Mouse (Mus musculus): ENCODE measurements around the gene Tubb4b. TPM values are rescaled to one million over a fixed set of nuclear protein-coding genes. Genes with fewer than 3 reads are reported as not detected.
"Not testable (repeated sequence)": the region's sequence is repeated elsewhere in the genome, so short reads cannot be mapped to it uniquely, and the experiment has no call there.

The Tubb4b gene
- polyA plus RNA-seq, 1 experiment from 2014 or later = 528 TPM

- ATAC-seq (ENCODE audit: insufficient read depth, low FRiP score, low TSS enrichment) (no peak), DNase-seq (ENCODE audit: low spot score) (no peak)
- WGBS = 64% methylated on average over 3 of the region's 3 CpGs
- no peaks in the 10 kb centered on the region for H3K9me3 ChIP-seq (ENCODE audit: control insufficient read depth, low read length)
- H3K36me3 ChIP-seq (ENCODE audit: control insufficient read depth, insufficient read depth, low read length) = no peaks in the 10 kb centered on the region
- peaks cover 14% of the 10 kb centered on the region; the same call in 1 of the 2 replicates for H3K4me1 ChIP-seq (ENCODE audit: control insufficient read depth, insufficient read depth, low read length)
- H3K27me3 ChIP-seq (ENCODE audit: control insufficient read depth, insufficient read depth, low read length) = peaks cover 15% of the 10 kb centered on the region
- H3K4me3 ChIP-seq (ENCODE audit: low read depth, low read length) = no peak overlapping the region
- no peak overlapping the region for H3K4me2 ChIP-seq (ENCODE audit: low read depth)
- no peak overlapping the region for H3K27ac ChIP-seq (ENCODE audit: low read depth, low read length)
- H3K9ac ChIP-seq (ENCODE audit: low read length) = no peak overlapping the region
Measured at GRCm38 (mm10) chr2:25264851-25265250, 40.3 kb upstream of the Tubb4b start.

DNA sequence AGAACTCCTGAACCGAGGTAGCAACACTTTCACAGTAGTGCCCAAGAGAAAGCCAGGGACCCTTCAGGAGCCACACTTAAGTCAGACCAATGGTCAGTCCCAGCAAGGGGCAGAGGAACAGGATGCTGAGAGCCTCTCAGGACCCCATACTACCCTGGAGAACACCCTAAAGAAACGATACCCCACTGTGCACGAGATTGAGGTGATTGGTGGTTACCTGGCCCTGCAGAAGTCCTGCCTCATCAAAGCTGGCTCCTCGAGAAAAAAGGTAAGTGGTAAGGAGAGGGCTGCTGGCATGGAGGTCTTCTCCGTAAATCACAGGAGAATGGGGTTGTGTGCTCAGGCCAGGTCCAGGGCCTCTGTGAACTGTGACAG lies 39.8 kb upstream of the Tubb4b start:
- Histone ChIP-seq H3K4me1 (ENCODE audit: control insufficient read depth, insufficient read depth, low read length) (peaks cover 14% of the 10 kb centered on the region; the same call in 1 of the 2 replicates), H3K4me3 (ENCODE audit: low read depth, low read length) (0 out of 2 replicates have a peak overlapping the region, but pooled peaks have one; percentile 79), H3K4me2 (ENCODE audit: low read depth) (peak overlapping the region; percentile 98; the same call in 1 of the 2 replicates), H3K36me3 (ENCODE audit: control insufficient read depth, insufficient read depth, low read length) (no peaks in the 10 kb centered on the region), H3K9me3 (ENCODE audit: control insufficient read depth, low read length) (no peaks in the 10 kb centered on the region), H3K27ac (ENCODE audit: low read depth, low read length) (no peak overlapping the region), H3K9ac (ENCODE audit: low read length) (no peak overlapping the region), H3K27me3 (ENCODE audit: control insufficient read depth, insufficient read depth, low read length) (peaks cover 15% of the 10 kb centered on the region)
- ATAC-seq (ENCODE audit: insufficient read depth, low FRiP score, low TSS enrichment) = no peak
- DNase-seq (ENCODE audit: low spot score) = no peak
- WGBS = 77% methylated on average over 5 of the region's 5 CpGs

DNA sequence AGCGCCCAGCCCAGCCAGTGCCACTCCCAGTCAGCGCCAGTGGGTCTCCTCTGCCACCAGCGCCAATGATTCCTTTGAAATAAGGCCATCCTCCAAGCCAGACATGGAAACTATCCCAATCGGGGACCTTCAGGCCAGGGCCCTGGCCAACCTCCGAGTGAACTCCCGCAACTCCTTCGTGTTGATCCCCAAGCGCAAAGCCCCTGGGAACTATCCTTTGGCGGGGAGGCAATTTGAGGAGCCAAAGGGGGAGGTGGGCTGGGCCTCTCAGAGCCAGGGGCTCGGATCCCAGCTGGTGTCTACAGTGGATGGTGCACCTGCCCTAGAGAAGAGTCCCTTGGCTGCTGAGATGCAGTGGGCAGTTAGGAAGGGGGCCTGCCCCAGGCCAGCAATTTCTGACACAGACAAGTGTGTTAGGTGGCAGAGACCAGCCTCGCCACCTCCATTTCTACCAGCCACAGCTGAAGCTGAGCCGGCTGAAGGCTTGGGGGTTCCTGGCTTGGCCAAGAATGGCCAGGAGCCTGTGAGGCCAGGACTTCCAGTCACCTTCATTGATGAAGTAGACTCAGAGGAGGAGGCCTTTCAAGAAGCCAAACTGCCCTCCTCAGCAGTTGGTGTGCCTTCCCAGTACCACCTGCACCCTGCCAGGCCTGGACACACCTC lies 39.3 kb upstream of the Tubb4b start:
- Histone ChIP-seq H3K4me3 (ENCODE audit: low read depth, low read length) (peak overlapping the region; percentile 79), H3K36me3 (ENCODE audit: control insufficient read depth, insufficient read depth, low read length) (no peaks in the 10 kb centered on the region), H3K9ac (ENCODE audit: low read length) (peak overlapping the region; percentile 49), H3K9me3 (ENCODE audit: control insufficient read depth, low read length) (no peaks in the 10 kb centered on the region), H3K27me3 (ENCODE audit: control insufficient read depth, insufficient read depth, low read length) (peaks cover 15% of the 10 kb centered on the region), H3K4me2 (ENCODE audit: low read depth) (peak overlapping the region; percentile 98), H3K4me1 (ENCODE audit: control insufficient read depth, insufficient read depth, low read length) (peaks cover 14% of the 10 kb centered on the region; the same call in 1 of the 2 replicates), H3K27ac (ENCODE audit: low read depth, low read length) (no peak overlapping the region)
- DNase-seq (ENCODE audit: low spot score) (no peak), ATAC-seq (ENCODE audit: insufficient read depth, low FRiP score, low TSS enrichment) (no peak)
- 21% methylated on average over 12 of the region's 12 CpGs for WGBS

DNA sequence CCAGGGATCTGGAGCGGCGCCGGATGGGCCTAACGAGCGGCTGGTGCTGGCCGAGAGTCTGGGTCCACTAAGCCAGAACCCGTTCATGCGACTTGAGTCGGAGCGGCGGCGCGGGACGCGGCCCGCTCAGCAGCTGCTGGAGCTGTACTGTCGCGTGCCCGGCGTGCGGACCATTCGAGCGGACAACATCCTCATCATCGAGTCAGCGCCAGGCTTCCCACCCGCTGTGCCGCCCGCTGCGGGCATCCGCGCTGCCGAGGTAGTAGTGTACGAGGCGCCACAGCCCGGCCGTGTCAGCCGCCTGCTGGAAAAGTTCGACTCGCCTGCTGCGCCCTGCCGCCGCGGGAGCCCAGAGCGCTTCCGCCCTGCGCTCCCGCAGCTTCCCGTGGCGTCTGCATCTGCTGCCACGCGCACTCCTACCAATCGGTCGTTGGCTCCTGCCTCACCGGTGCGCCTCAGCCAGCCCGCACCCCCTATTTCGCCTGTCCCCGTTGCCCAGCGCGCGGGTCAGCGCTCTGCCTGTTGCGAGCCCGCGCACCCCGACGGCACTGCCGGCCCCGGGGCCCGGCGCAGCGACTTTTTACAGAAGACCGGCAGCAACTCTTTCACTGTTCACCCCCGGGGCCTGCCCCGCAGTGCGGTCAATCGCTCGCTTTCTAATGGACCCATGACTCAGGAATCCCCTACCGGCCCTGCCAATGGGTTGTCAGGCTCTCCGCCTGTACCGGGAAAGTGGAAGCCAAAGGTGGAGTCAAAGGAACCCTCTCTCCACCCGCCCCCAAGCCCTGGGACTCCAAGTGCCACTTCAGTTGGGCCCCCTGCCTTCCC lies 38.5 kb upstream of the Tubb4b start:
- peak overlapping the region; percentile 4; the same call in 1 of the 2 replicates for H3K27ac ChIP-seq (ENCODE audit: low read depth, low read length)
- WGBS = under 1% methylated on average over 82 of the region's 82 CpGs
- H3K9ac ChIP-seq (ENCODE audit: low read length) = peak overlapping the region; percentile 49
- ATAC-seq (ENCODE audit: insufficient read depth, low FRiP score, low TSS enrichment) (peak; percentile 17), DNase-seq (ENCODE audit: low spot score) (peak; percentile 60)
- H3K4me3 ChIP-seq (ENCODE audit: low read depth, low read length) = peak overlapping the region; percentile 79
- peaks cover 14% of the 10 kb centered on the region; the same call in 1 of the 2 replicates for H3K4me1 ChIP-seq (ENCODE audit: control insufficient read depth, insufficient read depth, low read length)
- H3K27me3 ChIP-seq (ENCODE audit: control insufficient read depth, insufficient read depth, low read length) = peaks cover 15% of the 10 kb centered on the region
- peak overlapping the region; percentile 98 for H3K4me2 ChIP-seq (ENCODE audit: low read depth)
- H3K9me3 ChIP-seq (ENCODE audit: control insufficient read depth, low read length) = no peaks in the 10 kb centered on the region
- no peaks in the 10 kb centered on the region for H3K36me3 ChIP-seq (ENCODE audit: control insufficient read depth, insufficient read depth, low read length)

- 0% methylated on average over 39 of the region's 39 CpGs for WGBS
- H3K4me3 ChIP-seq (ENCODE audit: low read depth, low read length) = peak within 1 kb of the TSS; percentile 79
Measured at GRCm38 (mm10) chr2:25262291-25262767, 37.8 kb upstream of the Tubb4b start, which contains the start of gene Tprn. TSS of gene Tprn (plus strand) at chr2:25262618.

GRCm38 (mm10) chr2:25261870-25262269 lies 37.4 kb upstream of the Tubb4b start:
- DNase-seq (ENCODE audit: low spot score) (no peak), ATAC-seq (ENCODE audit: insufficient read depth, low FRiP score, low TSS enrichment) (no peak)
- Histone ChIP-seq H3K9ac (ENCODE audit: low read length) (no peak overlapping the region), H3K4me3 (ENCODE audit: low read depth, low read length) (peak overlapping the region; percentile 79), H3K36me3 (ENCODE audit: control insufficient read depth, insufficient read depth, low read length) (no peaks in the 10 kb centered on the region), H3K27me3 (ENCODE audit: control insufficient read depth, insufficient read depth, low read length) (peaks cover 15% of the 10 kb centered on the region), H3K4me1 (ENCODE audit: control insufficient read depth, insufficient read depth, low read length) (peaks cover 14% of the 10 kb centered on the region; the same call in 1 of the 2 replicates), H3K4me2 (ENCODE audit: low read depth) (peak overlapping the region; percentile 98), H3K27ac (ENCODE audit: low read depth, low read length) (no peak overlapping the region), H3K9me3 (ENCODE audit: control insufficient read depth, low read length) (no peaks in the 10 kb centered on the region)
- WGBS = 48% methylated on average over 12 of the region's 12 CpGs

More at GRCm38 (mm10) chr2:25262291-25262767, 37.8 kb upstream of the Tubb4b start, which contains the start of gene Tprn:
- Histone ChIP-seq H3K4me2 (ENCODE audit: low read depth) (peak within 1 kb of the TSS; percentile 98), H3K4me1 (ENCODE audit: control insufficient read depth, insufficient read depth, low read length) (peaks cover 14% of the 10 kb centered on the region; the same call in 1 of the 2 replicates), H3K27ac (ENCODE audit: low read depth, low read length) (peak within 1 kb of the TSS; percentile 4; the same call in 1 of the 2 replicates), H3K36me3 (ENCODE audit: control insufficient read depth, insufficient read depth, low read length) (no peaks in the 10 kb centered on the region), H3K9ac (ENCODE audit: low read length) (peak within 1 kb of the TSS; percentile 49), H3K9me3 (ENCODE audit: control insufficient read depth, low read length) (no peaks in the 10 kb centered on the region), H3K27me3 (ENCODE audit: control insufficient read depth, insufficient read depth, low read length) (peaks cover 15% of the 10 kb centered on the region)
- peak; percentile 93 for DNase-seq (ENCODE audit: low spot score)
- peak; percentile 98 for ATAC-seq (ENCODE audit: insufficient read depth, low FRiP score, low TSS enrichment)

GRCm38 (mm10) chr2:25258887-25259286 lies 34.4 kb upstream of the Tubb4b start:
- H3K27ac ChIP-seq (ENCODE audit: low read depth, low read length) = no peak overlapping the region
- WGBS = 64% methylated on average over 2 of the region's 2 CpGs

GRCm38 (mm10) chr2:25257250-25257649 lies 32.7 kb upstream of the Tubb4b start:
- 92% methylated on average over 5 of the region's 5 CpGs for WGBS

More at GRCm38 (mm10) chr2:25258887-25259286, 34.4 kb upstream of the Tubb4b start:
- DNase-seq (ENCODE audit: low spot score) (no peak), ATAC-seq (ENCODE audit: insufficient read depth, low FRiP score, low TSS enrichment) (no peak)
- Histone ChIP-seq H3K4me3 (ENCODE audit: low read depth, low read length) (no peak overlapping the region), H3K4me1 (ENCODE audit: control insufficient read depth, insufficient read depth, low read length) (peaks cover 18% of the 10 kb centered on the region; the same call in 1 of the 2 replicates), H3K4me2 (ENCODE audit: low read depth) (no peak overlapping the region), H3K9ac (ENCODE audit: low read length) (no peak overlapping the region), H3K36me3 (ENCODE audit: control insufficient read depth, insufficient read depth, low read length) (no peaks in the 10 kb centered on the region), H3K9me3 (ENCODE audit: control insufficient read depth, low read length) (no peaks in the 10 kb centered on the region), H3K27me3 (ENCODE audit: control insufficient read depth, insufficient read depth, low read length) (peaks cover 9% of the 10 kb centered on the region)

More at GRCm38 (mm10) chr2:25257250-25257649, 32.7 kb upstream of the Tubb4b start:
- not testable (repeated sequence) for H3K27me3 ChIP-seq (ENCODE audit: control insufficient read depth, insufficient read depth, low read length); H3K9ac ChIP-seq (ENCODE audit: low read length); H3K27ac ChIP-seq (ENCODE audit: low read depth, low read length); H3K4me1 ChIP-seq (ENCODE audit: control insufficient read depth, insufficient read depth, low read length); DNase-seq (ENCODE audit: low spot score); ATAC-seq (ENCODE audit: insufficient read depth, low FRiP score, low TSS enrichment); H3K9me3 ChIP-seq (ENCODE audit: control insufficient read depth, low read length); H3K36me3 ChIP-seq (ENCODE audit: control insufficient read depth, insufficient read depth, low read length); H3K4me3 ChIP-seq (ENCODE audit: low read depth, low read length); H3K4me2 ChIP-seq (ENCODE audit: low read depth)

Data from neural tube, embryonic 11.5 days (tissue).